Mouse (Mus musculus) hindbrain, postnatal 0 days (tissue): ENCODE measurements around the gene Pip4k2c. TPM values are rescaled to one million over a fixed set of nuclear protein-coding genes. Genes with fewer than 3 reads are reported as not detected.

ENCODE experiments used
- ATAC-seq: fragments of 200-750 bp; cut with Nextera tagmentation; 2 replicates; pipeline ENCODE4 v1.8.0; 2017; ENCODE audit warnings: mild to moderate bottlenecking, moderate TSS enrichment, moderate library complexity
- DNase-seq: peaks from one replicate; pipeline ENCODE4 v3.0.0-alpha.2; 2015; ENCODE audit warnings: low spot score
- H3K27ac ChIP-seq: fragments of 300-500 bp; sonication (generic); 2 replicates; pipeline ENCODE4 v1.5.1; 2014; ENCODE audit warnings: mild to moderate bottlenecking
- H3K27me3 ChIP-seq: fragments of 300-500 bp; sonication (generic); 2 replicates; pipeline ENCODE4 v1.6.1; 2014; ENCODE audit warnings: low read length, mixed read lengths; ENCODE audit not compliant: insufficient read depth
- H3K36me3 ChIP-seq: fragments of 300-500 bp; sonication (generic); 2 replicates; pipeline ENCODE4 v1.6.1; 2014; ENCODE audit warnings: low read length, mixed read lengths; ENCODE audit not compliant: insufficient read depth
- H3K4me1 ChIP-seq: fragments of 300-500 bp; sonication (generic); 2 replicates; pipeline ENCODE4 v1.6.1; 2014; ENCODE audit warnings: antibody characterized with exemption, low read length, mixed read lengths; ENCODE audit not compliant: insufficient read depth
- H3K4me2 ChIP-seq: fragments of 300-500 bp; sonication (generic); 2 replicates; pipeline ENCODE4 v1.6.1; 2014; ENCODE audit warnings: low read depth, mild to moderate bottlenecking, low read length, moderate library complexity, mixed read lengths
- H3K4me3 ChIP-seq: fragments of 300-500 bp; sonication (generic); 2 replicates; pipeline ENCODE4 v1.5.1; 2014; ENCODE audit warnings: low read length
- H3K9ac ChIP-seq: fragments of 300-500 bp; sonication (generic); replicated peaks from 2 replicates; pipeline ENCODE4 v1.6.1; 2014; ENCODE audit warnings: mild to moderate bottlenecking, low read length, moderate library complexity, mixed read lengths
- H3K9me3 ChIP-seq: fragments of 300-500 bp; sonication (generic); 2 replicates; pipeline ENCODE4 v1.6.1; 2016; ENCODE audit warnings: low read length, mixed read lengths
- CTCF ChIP-seq: IDR thresholded peaks from 2 replicates; pipeline ENCODE4 v1.5.1; 2016; ENCODE audit warnings: antibody characterized with exemption, control low read depth, low read depth
- WGBS: fragments of 180-500 bp; shearing (Covaris S2); extraction: QIAGEN DNeasy Blood & Tissue Kit; methylation state at CpG from one replicate; pipeline ENCODE4 v1.1.7; 2014; 5-methylcytosine and 5-hydroxymethylcytosine counted together
- polyA plus RNA-seq: library from polyadenylated mRNA; unstranded; fragments of >200 nt; fragmentation: Nextera tagmentation; extraction: Ambion mirVana; gene quantifications from 2 replicates; pipeline ENCODE4 v1.2.1, GENCODE M21; 2015
- total RNA-seq: library from RNA; depleted of rRNA; stranded (reverse); fragments of >200 nt; gene quantifications from 2 replicates; pipeline ENCODE4 v1.2.3, GENCODE M21; 2014

Pip4k2c gene
- total and polyA plus RNA-seq, 2 experiments from 2014 or later, result 20.2 to 22.8 TPM

GRCm38 (mm10) chr10:127210961-127211405 is 402 bp downstream of the Pip4k2c start:
- no peak for TF ChIP-seq CTCF
- Histone ChIP-seq H3K9me3 (no peaks in the 10 kb centered on the region), H3K4me1 (no peaks in the 10 kb centered on the region; the same call in 1 of the 2 replicates), H3K36me3 (peaks cover 16% of the 10 kb centered on the region), H3K4me2 (peak overlapping the region; percentile 83), H3K9ac (peak overlapping the region; percentile 87), H3K27me3 (no peaks in the 10 kb centered on the region), H3K27ac (peak overlapping the region; percentile 52), H3K4me3 (peak overlapping the region; percentile 84)
- WGBS, result under 1% methylated on average over 25 of the region's 25 CpGs
- peak; percentile 32 for DNase-seq
- peak; percentile 66 for ATAC-seq

- no peaks in the 10 kb centered on the region for H3K27me3 ChIP-seq
- peaks cover 21% of the 10 kb centered on the region for H3K36me3 ChIP-seq
- DNase-seq (no peak), ATAC-seq (no peak)
- no peaks in the 10 kb centered on the region for H3K9me3 ChIP-seq
- H3K9ac ChIP-seq, result 0 out of 2 replicates have a peak overlapping the region, but pooled peaks have one; percentile 87
- peak overlapping the region; percentile 83 for H3K4me2 ChIP-seq
- H3K4me3 ChIP-seq, result no peak overlapping the region
- WGBS, result 87% methylated on average over 13 of the region's 13 CpGs
- no peak overlapping the region for H3K27ac ChIP-seq
- no peaks in the 10 kb centered on the region; the same call in 1 of the 2 replicates for H3K4me1 ChIP-seq
- TF ChIP-seq CTCF, result no peak
Observed at GRCm38 (mm10) chr10:127209928-127210570, 1.3 kb downstream of the Pip4k2c start.

- DNase-seq, result no peak
- no peaks in the 10 kb centered on the region for H3K9me3 ChIP-seq
- no peak overlapping the region for H3K9ac ChIP-seq
- no peak overlapping the region for H3K4me3 ChIP-seq
- ATAC-seq, result no peak
- H3K27me3 ChIP-seq, result no peaks in the 10 kb centered on the region
- H3K36me3 ChIP-seq, result peaks cover 22% of the 10 kb centered on the region
- 80% methylated on average over 4 of the region's 4 CpGs for WGBS
- H3K4me1 ChIP-seq, result no peaks in the 10 kb centered on the region; the same call in 1 of the 2 replicates
- no peak for TF ChIP-seq CTCF
- no peak overlapping the region for H3K27ac ChIP-seq
- H3K4me2 ChIP-seq, result no peak overlapping the region
Observed at GRCm38 (mm10) chr10:127208921-127209320, 2.5 kb downstream of the Pip4k2c start.

- TF ChIP-seq CTCF, result no peak
- Histone ChIP-seq H3K4me1 (no peaks in the 10 kb centered on the region), H3K27ac (no peak overlapping the region), H3K36me3 (peaks cover 32% of the 10 kb centered on the region), H3K27me3 (no peaks in the 10 kb centered on the region), H3K9me3 (no peaks in the 10 kb centered on the region), H3K4me3 (no peak overlapping the region), H3K4me2 (no peak overlapping the region), H3K9ac (no peak overlapping the region)
- ATAC-seq, result no peak
- 89% methylated on average over 10 of the region's 10 CpGs for WGBS
- DNase-seq, result no peak
Observed at GRCm38 (mm10) chr10:127205373-127205772, 6.0 kb downstream of the Pip4k2c start.

- no peak overlapping the region for H3K27ac ChIP-seq
- no peak overlapping the region for H3K9ac ChIP-seq
- no peaks in the 10 kb centered on the region for H3K9me3 ChIP-seq
- peaks cover 32% of the 10 kb centered on the region for H3K36me3 ChIP-seq
- no peaks in the 10 kb centered on the region for H3K27me3 ChIP-seq
- no peak overlapping the region for H3K4me2 ChIP-seq
- no peak overlapping the region for H3K4me3 ChIP-seq
- WGBS, result 88% methylated on average over 5 of the region's 5 CpGs
- DNase-seq (no peak), ATAC-seq (no peak)
- H3K4me1 ChIP-seq, result no peaks in the 10 kb centered on the region
- TF ChIP-seq CTCF, result no peak
Observed at GRCm38 (mm10) chr10:127204589-127204988, 6.8 kb downstream of the Pip4k2c start.

GRCm38 (mm10) chr10:127203106-127203505 is 8.3 kb downstream of the Pip4k2c start:
- no peak overlapping the region for H3K4me3 ChIP-seq
- DNase-seq (no peak), ATAC-seq (no peak)
- WGBS, result 97% methylated on average over 3 of the region's 3 CpGs
- no peak overlapping the region for H3K4me2 ChIP-seq
- no peak overlapping the region for H3K27ac ChIP-seq
- H3K4me1 ChIP-seq, result no peaks in the 10 kb centered on the region
- no peak overlapping the region for H3K9ac ChIP-seq
- TF ChIP-seq CTCF, result no peak
- H3K36me3 ChIP-seq, result peaks cover 36% of the 10 kb centered on the region
- no peaks in the 10 kb centered on the region for H3K9me3 ChIP-seq
- no peaks in the 10 kb centered on the region for H3K27me3 ChIP-seq

- H3K9me3 ChIP-seq, result no peaks in the 10 kb centered on the region
- H3K4me2 ChIP-seq, result no peak overlapping the region
- WGBS, result 82% methylated on average over 8 of the region's 8 CpGs
- peak; percentile 31; the same call in 1 of the 2 replicates for TF ChIP-seq CTCF
- H3K4me1 ChIP-seq, result no peaks in the 10 kb centered on the region; the same call in 1 of the 2 replicates
- ATAC-seq (no peak), DNase-seq (no peak)
- H3K9ac ChIP-seq, result no peak overlapping the region
- no peak overlapping the region for H3K27ac ChIP-seq
- no peak overlapping the region for H3K4me3 ChIP-seq
- no peaks in the 10 kb centered on the region for H3K27me3 ChIP-seq
- peaks cover 17% of the 10 kb centered on the region for H3K36me3 ChIP-seq
Observed at GRCm38 (mm10) chr10:127200279-127200678, 11.1 kb downstream of the Pip4k2c start.
